Mouse (Mus musculus) telencephalon, adult 2 months (tissue): ENCODE data around the gene Plekho1.

ENCODE experiments used
- DNase-seq: peaks from one replicate; pipeline ENCODE4 v3.0.0-alpha.2; 2011; ENCODE audit warnings: low read depth, low spot score

The Plekho1 gene

GRCm38 (mm10) chr3:96008463-96008862 is 12.7 kb upstream of the Plekho1 start:
- DNase-seq: no peak

GRCm38 (mm10) chr3:96001560-96001959 is 5.8 kb upstream of the Plekho1 start:
- DNase-seq: no peak

- peak; percentile 93 for DNase-seq
These were observed 5.2 kb upstream of the Plekho1 start for GRCm38 (mm10) chr3:96000921-96001501.

GRCm38 (mm10) chr3:96000080-96000632 is 4.4 kb upstream of the Plekho1 start:
- DNase-seq: no peak

- DNase-seq: no peak
These were observed 3.7 kb upstream of the Plekho1 start for GRCm38 (mm10) chr3:95999308-96000079.

DNA sequence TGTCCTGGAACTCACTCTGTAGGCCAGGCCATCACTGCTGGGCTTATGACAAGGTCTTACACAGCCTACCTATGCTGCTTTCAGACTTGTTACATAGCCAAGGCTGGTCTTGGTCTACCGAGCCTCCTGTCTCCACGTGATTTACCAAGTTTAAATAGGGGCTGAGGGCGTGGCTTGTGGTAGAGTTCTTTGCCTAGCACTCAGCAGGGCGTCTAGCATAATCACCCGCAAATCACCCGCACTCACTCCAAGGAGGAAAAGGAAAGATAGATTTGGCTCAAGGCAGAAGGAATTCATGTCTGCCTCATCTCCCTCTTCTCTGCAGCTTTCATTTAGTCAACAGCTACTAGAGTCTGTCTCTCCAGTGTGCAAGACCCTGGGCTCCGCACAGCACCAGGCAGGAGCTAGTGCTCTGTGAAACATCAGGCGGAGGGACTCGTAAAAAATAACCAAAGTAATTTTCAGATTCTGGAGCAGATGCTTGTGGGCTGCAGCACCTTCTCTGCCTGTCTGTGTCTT is 1.5 kb upstream of the Plekho1 start:
- DNase-seq: no peak

DNA sequence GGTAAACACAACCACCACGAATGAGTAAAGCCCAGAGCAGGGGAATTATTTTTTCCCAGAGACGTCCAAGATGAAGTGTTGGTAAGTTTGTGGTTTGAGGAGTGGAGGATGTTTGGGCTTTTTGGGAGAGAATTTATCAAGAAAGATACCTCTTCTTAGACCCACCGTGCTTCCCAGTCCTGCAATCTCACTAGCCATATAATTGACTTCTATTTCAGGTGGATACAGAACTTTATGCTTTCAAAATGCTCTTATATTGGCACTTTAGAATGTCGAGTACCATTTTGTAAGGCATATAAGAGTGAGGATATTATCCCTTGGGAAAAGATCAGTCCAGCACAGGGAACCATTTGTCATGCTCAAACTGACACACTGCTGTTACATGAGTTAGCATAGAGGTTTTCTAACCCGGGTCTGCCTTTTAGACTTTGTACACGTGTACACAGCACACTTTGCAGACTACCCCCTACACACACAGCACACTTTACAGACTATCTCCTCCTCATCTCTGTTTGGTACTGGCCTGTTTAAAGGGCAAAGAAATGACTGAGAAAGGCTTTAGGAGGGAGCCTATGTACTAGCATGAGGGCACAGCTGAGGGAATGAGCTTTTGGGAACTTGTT is 761 bp upstream of the Plekho1 start:
- no peak for DNase-seq

- no peak for DNase-seq
These were observed 613 bp downstream of the Plekho1 start for GRCm38 (mm10) chr3:95994975-95995801.

- no peak for DNase-seq
These were observed 1.4 kb downstream of the Plekho1 start for GRCm38 (mm10) chr3:95994381-95994846.

DNA sequence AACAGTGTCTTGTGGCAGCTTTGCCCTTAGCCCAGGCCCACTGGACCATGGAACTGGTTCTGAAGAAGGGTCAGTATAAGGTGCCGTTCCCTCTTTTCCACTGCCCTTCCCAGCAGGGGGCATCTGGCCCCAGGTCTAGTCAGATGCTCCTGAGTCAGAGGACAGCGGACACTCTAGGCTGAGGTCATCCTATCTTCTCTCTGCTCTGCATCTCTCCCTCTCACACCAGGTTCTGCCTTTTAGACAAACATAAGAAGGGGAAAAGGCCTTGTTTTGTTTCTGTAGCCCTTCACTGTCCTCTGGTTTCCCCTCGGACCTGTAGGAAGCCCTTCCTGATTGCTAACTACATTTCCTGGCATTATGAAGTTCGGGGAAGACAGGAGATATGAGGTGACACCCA is 1.9 kb downstream of the Plekho1 start:
- DNase-seq: no peak

GRCm38 (mm10) chr3:95992990-95993603 is 2.7 kb downstream of the Plekho1 start:
- DNase-seq: no peak

GRCm38 (mm10) chr3:95990413-95990941 is 5.3 kb downstream of the Plekho1 start:
- DNase-seq: no peak

DNA sequence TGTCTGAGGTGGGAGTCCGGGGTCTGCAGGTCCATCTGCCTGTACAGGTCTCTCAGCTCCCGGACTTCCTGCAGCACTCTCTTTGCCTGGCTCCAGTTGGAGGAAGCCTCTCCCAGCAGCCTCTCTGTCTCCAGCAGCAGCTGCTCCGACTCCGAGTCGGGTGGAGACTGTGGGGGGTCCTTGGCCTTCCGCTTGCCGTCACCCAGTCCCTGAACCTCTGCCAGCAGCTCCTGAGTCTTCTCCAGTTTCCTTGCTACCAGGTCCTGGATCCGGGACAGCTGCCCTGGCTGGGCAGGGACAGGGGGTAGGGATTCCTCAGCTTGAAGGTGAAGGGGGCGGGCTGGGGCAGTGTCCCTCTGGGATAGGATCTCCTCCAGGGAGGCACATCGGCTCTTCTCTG is 6.8 kb downstream of the Plekho1 start:
- no peak for DNase-seq

- no peak for DNase-seq
These were observed 7.7 kb downstream of the Plekho1 start for GRCm38 (mm10) chr3:95988138-95988537.

DNA sequence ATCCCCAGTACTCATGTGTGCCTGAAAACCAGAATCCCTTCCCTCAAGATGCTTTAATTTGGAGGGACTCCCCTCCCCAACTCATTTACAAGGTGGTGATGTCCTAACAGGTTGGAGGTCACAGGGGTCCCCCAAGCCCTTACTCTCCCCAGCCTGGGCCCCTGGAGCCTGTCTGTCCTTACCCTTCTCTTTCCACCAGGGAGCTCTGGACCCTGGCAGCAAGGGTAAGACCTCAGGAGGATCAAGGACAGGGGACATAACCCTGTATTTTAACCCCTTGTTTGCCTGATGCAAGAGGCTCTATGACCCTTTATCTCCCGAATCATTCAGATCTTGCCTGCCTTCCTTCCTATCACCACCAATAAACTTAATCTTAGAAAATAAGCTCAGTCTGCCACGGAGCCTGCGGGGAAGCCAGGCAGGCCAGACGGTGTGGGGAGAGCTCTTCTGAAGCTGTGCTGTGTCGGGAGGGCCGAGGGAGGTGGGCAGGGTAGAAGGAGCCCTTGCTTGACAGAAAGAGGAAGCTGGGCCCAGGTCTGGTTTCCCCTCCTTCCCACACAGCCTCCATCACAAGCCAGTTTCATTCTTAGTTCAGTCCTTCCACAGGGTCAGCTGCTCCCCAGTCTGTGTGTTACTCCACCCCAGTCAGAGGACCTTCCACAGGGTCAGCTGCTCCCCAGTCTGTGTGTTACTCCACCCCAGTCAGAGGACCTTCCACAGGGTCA is 8.3 kb downstream of the Plekho1 start:
- DNase-seq: no peak

- no peak for DNase-seq
These were observed 8.8 kb downstream of the Plekho1 start for GRCm38 (mm10) chr3:95986984-95987383.

- DNase-seq: peak; percentile 90
These were observed 9.7 kb downstream of the Plekho1 start for GRCm38 (mm10) chr3:95986001-95986622.

GRCm38 (mm10) chr3:95985209-95986000 is 10.4 kb downstream of the Plekho1 start:
- DNase-seq: peak; percentile 86

DNA sequence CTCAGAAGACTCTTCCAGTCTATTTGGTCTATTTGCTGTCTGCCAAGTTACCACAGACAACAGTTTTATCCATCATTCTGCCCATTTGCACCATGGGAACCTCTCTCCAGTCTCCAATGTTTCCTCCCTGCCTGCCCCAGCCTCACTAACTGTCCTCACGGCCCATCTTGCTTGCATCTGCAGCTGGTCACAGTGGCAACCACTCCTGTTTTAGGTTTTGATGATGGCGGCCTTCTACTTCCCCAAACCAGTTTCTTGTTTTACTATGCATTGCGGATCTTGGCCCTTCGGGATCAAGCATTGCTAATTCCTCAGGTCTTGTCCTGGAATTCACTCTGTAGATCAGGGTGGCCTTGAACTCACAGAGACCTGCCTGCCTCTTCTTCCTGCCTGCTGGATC is 13.7 kb downstream of the Plekho1 start:
- DNase-seq: no peak
